Mouse (Mus musculus) lung, adult 2 months (tissue): ENCODE measurements around the gene Krt27.

Experiments
- CTCF ChIP-seq: fragments of 200-500 bp; IDR thresholded peaks from 2 replicates; pipeline ENCODE4 v1.5.1; 2011; ENCODE audit warnings: mild to moderate bottlenecking, low read length, control low read depth; ENCODE audit not compliant: insufficient read depth
- POLR2A ChIP-seq: fragments of 200-500 bp; IDR thresholded peaks from 2 replicates; pipeline ENCODE4 v1.6.1; 2011; ENCODE audit warnings: low read depth, mild to moderate bottlenecking, control low read depth, low read length, borderline replicate concordance; ENCODE audit errors: extremely low read depth

GRCm38 (mm10) chr11:99392492-99392891, 41.6 kb upstream of the Krt27 start:
- TF ChIP-seq CTCF (no peak), POLR2A (no peak)
